Comparison of ENCODE assay signal across 16 mouse cellular contexts in the genomic region with DNA sequence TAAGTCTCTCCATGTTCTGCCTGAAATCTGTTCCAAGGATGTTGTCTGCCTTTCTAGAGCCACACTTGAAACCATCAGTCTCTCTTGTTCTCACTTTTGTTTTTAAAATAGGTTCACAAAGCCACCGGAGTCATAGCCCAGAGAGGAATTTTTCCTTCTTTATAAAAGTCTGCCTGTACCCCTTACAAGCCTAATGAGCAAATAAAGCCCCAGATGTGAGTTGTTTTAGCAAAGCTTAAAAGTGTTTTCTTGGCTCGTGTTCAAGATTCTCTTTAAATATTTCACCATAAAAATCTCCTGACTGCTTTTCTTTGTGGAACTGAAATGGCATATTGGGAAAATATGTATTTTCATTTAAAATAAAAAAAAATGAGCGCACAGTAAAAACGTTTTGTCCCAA.
DNase-seq lines count a peak whose midpoint lies in the region; ATAC-seq and TF ChIP-seq lines count a peak whose summit lies in the region.
"Had no signal": no experiment of that assay in that cellular context is flagged by ENCODE, and none has a peak within 500 bp of the region (broad histone marks: within the 10 kb centered on the region; RNA-seq: fewer than 3 reads in every experiment).

No protein-coding gene starts in this region.

- ATAC-seq in heart, embryonic 13.5 days (ENCODE audit: extremely low read depth, insufficient number of reproducible peaks, low FRiP score, low TSS enrichment) = no peak
- ATAC-seq in lung, embryonic 14.5 days (ENCODE audit: insufficient read depth) = no peak
- no peak for ATAC-seq in embryonic facial prominence, embryonic 15.5 days (ENCODE audit: insufficient number of reproducible peaks, low FRiP score, low TSS enrichment, low read depth)
- 0 out of 2 replicates have a peak, but pooled peaks have one; percentile 61 for ATAC-seq in limb, embryonic 12.5 days (ENCODE audit: insufficient number of reproducible peaks, insufficient read depth, low FRiP score, low TSS enrichment, low read depth)
- ATAC-seq: hindbrain, postnatal 0 days; intestine, postnatal 0 days had no signal

- peak overlapping the region; percentile 37; the same call in 1 of the 2 replicates for H3K27ac ChIP-seq in heart, embryonic 13.5 days (replicated peaks)
- H3K27ac ChIP-seq in lung, embryonic 14.5 days (ENCODE audit: low read depth) = peak overlapping the region; percentile 43
- H3K27ac ChIP-seq in embryonic facial prominence, embryonic 15.5 days (replicated peaks) = peak overlapping the region; percentile 63; the same call in 1 of the 2 replicates
- peak overlapping the region; percentile 90 for H3K27ac ChIP-seq in limb, embryonic 12.5 days
- H3K27ac ChIP-seq: gastrocnemius, adult 2 months; hindbrain, embryonic 10.5 days; hindbrain, postnatal 0 days; liver, embryonic 13.5 days; stomach, embryonic 15.5 days had no signal

- H3K9me3 ChIP-seq in heart, embryonic 13.5 days = no peaks in the 10 kb centered on the region
- H3K9me3 ChIP-seq in lung, embryonic 14.5 days (ENCODE audit: low read depth, low read length) = no peaks in the 10 kb centered on the region
- no peaks in the 10 kb centered on the region for H3K9me3 ChIP-seq in embryonic facial prominence, embryonic 15.5 days (replicated peaks)
- H3K9me3 ChIP-seq in limb, embryonic 12.5 days = no peaks in the 10 kb centered on the region
- H3K9me3 ChIP-seq: hindbrain, embryonic 10.5 days; liver, embryonic 13.5 days; stomach, embryonic 15.5 days had no signal

- no peaks in the 10 kb centered on the region for H3K27me3 ChIP-seq in heart, embryonic 13.5 days (replicated peaks)
- no peaks in the 10 kb centered on the region for H3K27me3 ChIP-seq in lung, embryonic 14.5 days (ENCODE audit: insufficient read depth, low read length)
- H3K27me3 ChIP-seq in embryonic facial prominence, embryonic 15.5 days = no peaks in the 10 kb centered on the region
- no peaks in the 10 kb centered on the region for H3K27me3 ChIP-seq in limb, embryonic 12.5 days
- H3K27me3 ChIP-seq: liver, embryonic 13.5 days; stomach, embryonic 15.5 days had no signal

- no peak for DNase-seq in heart, postnatal 4 days
- peak; percentile 82 for DNase-seq in lung, embryonic 14.5 days
- DNase-seq in lung, adult 18-20 months = no peak
- DNase-seq in thymus, postnatal 25 days = no peak
- DNase-seq: cerebellum, adult 2 months; liver, embryonic 13.5 days; right cerebral cortex, postnatal 25 days; thymus, adult 2 months had no signal

- no peak overlapping the region; the same call in 1 of the 2 replicates for H3K9ac ChIP-seq in heart, embryonic 13.5 days
- no peak overlapping the region for H3K9ac ChIP-seq in lung, embryonic 14.5 days
- no peak overlapping the region for H3K9ac ChIP-seq in embryonic facial prominence, embryonic 15.5 days
- H3K9ac ChIP-seq in limb, embryonic 12.5 days (replicated peaks) = no peak overlapping the region
- H3K9ac ChIP-seq: liver, embryonic 13.5 days; stomach, embryonic 15.5 days had no signal

- H3K4me2 ChIP-seq in heart, embryonic 13.5 days = no peak overlapping the region
- H3K4me2 ChIP-seq in lung, embryonic 14.5 days = no peak overlapping the region
- H3K4me2 ChIP-seq in embryonic facial prominence, embryonic 15.5 days (replicated peaks) = no peak overlapping the region
- H3K4me2 ChIP-seq in limb, embryonic 12.5 days = no peak overlapping the region
- H3K4me2 ChIP-seq: liver, embryonic 13.5 days; stomach, embryonic 15.5 days had no signal

- no peak for TF ChIP-seq CTCF in lung, embryonic 14.5 days (IDR thresholded peaks at IDR 0.05; ENCODE audit: low read depth)

- H3K36me3 ChIP-seq in heart, embryonic 13.5 days = no peaks in the 10 kb centered on the region
- no peaks in the 10 kb centered on the region for H3K36me3 ChIP-seq in lung, embryonic 14.5 days (ENCODE audit: insufficient read depth)
- no peaks in the 10 kb centered on the region for H3K36me3 ChIP-seq in embryonic facial prominence, embryonic 15.5 days
- H3K36me3 ChIP-seq in limb, embryonic 12.5 days = no peaks in the 10 kb centered on the region
- H3K36me3 ChIP-seq: hindbrain, embryonic 10.5 days; liver, embryonic 13.5 days; stomach, embryonic 15.5 days had no signal

- WGBS in heart, embryonic 13.5 days = 45% methylated on average over 4 of the region's 4 CpGs
- WGBS in lung, embryonic 14.5 days = 15% methylated on average over 4 of the region's 4 CpGs
- WGBS in embryonic facial prominence, embryonic 15.5 days = 10% methylated on average over 4 of the region's 4 CpGs
- WGBS in limb, embryonic 12.5 days = 19% methylated on average over 4 of the region's 4 CpGs

- H3K4me3 ChIP-seq in heart, embryonic 13.5 days = no peak overlapping the region
- no peak overlapping the region for H3K4me3 ChIP-seq in lung, embryonic 14.5 days (ENCODE audit: low read depth, low read length)
- no peak overlapping the region for H3K4me3 ChIP-seq in embryonic facial prominence, embryonic 15.5 days (replicated peaks)
- H3K4me3 ChIP-seq in limb, embryonic 12.5 days (replicated peaks) = no peak overlapping the region
- H3K4me3 ChIP-seq: gastrocnemius, adult 2 months; hindbrain, embryonic 10.5 days; liver, embryonic 13.5 days; stomach, embryonic 15.5 days had no signal

- H3K4me1 ChIP-seq in heart, embryonic 13.5 days = peaks cover 49% of the 10 kb centered on the region
- H3K4me1 ChIP-seq in lung, embryonic 14.5 days (ENCODE audit: insufficient read depth) = peaks cover 12% of the 10 kb centered on the region; the same call in 1 of the 2 replicates
- H3K4me1 ChIP-seq in embryonic facial prominence, embryonic 15.5 days = peaks cover 6% of the 10 kb centered on the region
- peaks cover 26% of the 10 kb centered on the region for H3K4me1 ChIP-seq in limb, embryonic 12.5 days (replicated peaks)
- H3K4me1 ChIP-seq: liver, embryonic 13.5 days; stomach, embryonic 15.5 days had no signal

Comparison
In these comparisons a context has a peak if more than half of its experiments do, and no peak if none do; other contexts are left out.
1. H3K27ac ChIP-seq: peak in every context shown above with its lines; median percentile 90 in limb, embryonic 12.5 days; 63 in embryonic facial prominence, embryonic 15.5 days; 43 in lung, embryonic 14.5 days; 37 in heart, embryonic 13.5 days.